Comparison of ENCODE assay signal across 8 mouse cellular contexts in the genomic region with DNA sequence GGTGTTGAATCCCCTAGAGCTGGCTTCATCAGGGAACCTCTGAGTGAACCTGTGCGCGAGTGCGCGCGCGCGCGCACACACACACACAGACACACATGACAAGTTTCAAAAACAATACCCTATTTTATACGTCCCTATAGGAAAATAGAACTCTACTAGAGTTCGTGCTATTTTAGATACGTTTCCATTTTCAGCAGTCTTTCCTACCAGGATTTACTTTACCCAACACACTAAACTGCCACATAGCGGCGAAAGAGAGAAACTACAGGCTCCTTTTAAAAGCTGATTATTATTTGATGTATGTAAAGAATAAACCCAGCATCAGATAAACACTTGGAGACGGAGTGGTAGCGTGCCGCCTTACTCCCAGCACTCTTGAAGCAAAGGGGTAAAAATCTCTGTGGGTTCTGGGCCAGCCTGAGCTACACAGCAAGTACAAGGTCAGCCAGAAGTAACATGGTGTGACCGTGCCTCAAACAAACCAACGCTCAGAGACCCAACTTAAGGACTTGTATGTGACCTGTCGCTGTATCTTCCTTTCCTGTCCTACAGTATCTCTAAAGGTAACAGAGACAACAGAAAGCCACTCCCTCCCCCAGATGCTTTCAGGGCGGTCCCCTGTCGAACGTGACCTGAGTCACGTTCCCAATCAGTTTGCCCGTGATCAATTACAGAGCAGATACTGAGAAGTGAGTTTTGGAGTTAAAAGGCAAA. TPM values are rescaled to one million over a fixed set of nuclear protein-coding genes. Genes with fewer than 3 reads are reported as not detected.
DNase-seq lines count a peak whose midpoint lies in the region; ATAC-seq and TF ChIP-seq lines count a peak whose summit lies in the region.

No protein-coding gene starts in this region.

- 0 out of 2 replicates have a peak overlapping the region, but pooled peaks have one; percentile 6 for H3K9ac ChIP-seq in embryonic facial prominence, embryonic 15.5 days
- no peak overlapping the region for H3K9ac ChIP-seq in hindbrain, postnatal 0 days (replicated peaks; ENCODE audit: low read length)
- H3K9ac ChIP-seq in stomach, embryonic 14.5 days (replicated peaks; ENCODE audit: low read depth, low read length): no peak overlapping the region

- 0 out of 2 replicates have a peak, but pooled peaks have one; percentile 40 for ATAC-seq in G1E (ENCODE audit: extremely low read depth, insufficient number of reproducible peaks, low FRiP score, poor library complexity, severe bottlenecking)
- no peak for ATAC-seq in embryonic facial prominence, embryonic 15.5 days (ENCODE audit: insufficient number of reproducible peaks, low FRiP score, low TSS enrichment, low read depth)
- ATAC-seq in hindbrain, postnatal 0 days: no peak
- ATAC-seq in stomach, embryonic 14.5 days (ENCODE audit: insufficient number of reproducible peaks, insufficient read depth, low FRiP score, low read depth): no peak

- no peaks in the 10 kb centered on the region for H3K27me3 ChIP-seq in G1E (ENCODE audit: insufficient read depth, low read length)
- no peaks in the 10 kb centered on the region for H3K27me3 ChIP-seq in embryonic facial prominence, embryonic 15.5 days
- H3K27me3 ChIP-seq in hindbrain, postnatal 0 days (ENCODE audit: insufficient read depth, low read length): no peaks in the 10 kb centered on the region
- no peaks in the 10 kb centered on the region for H3K27me3 ChIP-seq in stomach, embryonic 14.5 days (ENCODE audit: control insufficient read depth, insufficient read depth, low read length)

- peak overlapping the region; percentile 51 for H3K4me2 ChIP-seq in embryonic facial prominence, embryonic 15.5 days (replicated peaks)
- H3K4me2 ChIP-seq in hindbrain, postnatal 0 days (ENCODE audit: low read depth, low read length): peak overlapping the region; percentile 60
- peak overlapping the region; percentile 28 for H3K4me2 ChIP-seq in stomach, embryonic 14.5 days (replicated peaks; ENCODE audit: low read depth, low read length)

- 0 out of 2 replicates have a peak, but pooled peaks have one; percentile 20 for TF ChIP-seq CTCF in G1E (IDR thresholded peaks at IDR 0.05; ENCODE audit: low read depth, low read length)
- TF ChIP-seq CTCF in hindbrain, postnatal 0 days (IDR thresholded peaks at IDR 0.05; ENCODE audit: low read depth): peak; percentile 66

- peak overlapping the region; percentile 68 for H3K27ac ChIP-seq in embryonic facial prominence, embryonic 15.5 days (replicated peaks)
- peak overlapping the region; percentile 56; the same call in 1 of the 2 replicates for H3K27ac ChIP-seq in hindbrain, postnatal 0 days
- no peak overlapping the region; the same call in 1 of the 2 replicates for H3K27ac ChIP-seq in stomach, embryonic 14.5 days (ENCODE audit: low read length)

- DNase-seq in heart, adult 8-10 months (ENCODE audit: low spot score): peak; percentile 32
- DNase-seq in heart, postnatal 4 days: no peak
- peak; percentile 77 for DNase-seq in G1E (ENCODE audit: low spot score)
- DNase-seq in hindbrain, postnatal 0 days (ENCODE audit: low spot score): peak; percentile 81
- peak; percentile 57 for DNase-seq in lung, postnatal 25 days (ENCODE audit: low spot score)
- DNase-seq in thymus, adult 18-20 months: no peak

- WGBS in embryonic facial prominence, embryonic 15.5 days: 6% methylated on average over 24 of the region's 24 CpGs
- 7% methylated on average over 24 of the region's 24 CpGs for WGBS in hindbrain, postnatal 0 days
- 5% methylated on average over 24 of the region's 24 CpGs for WGBS in stomach, embryonic 14.5 days

- H3K9me3 ChIP-seq in G1E (replicated peaks): no peaks in the 10 kb centered on the region
- no peaks in the 10 kb centered on the region for H3K9me3 ChIP-seq in embryonic facial prominence, embryonic 15.5 days (replicated peaks)
- no peaks in the 10 kb centered on the region for H3K9me3 ChIP-seq in hindbrain, postnatal 0 days (ENCODE audit: low read length)
- H3K9me3 ChIP-seq in stomach, embryonic 14.5 days (ENCODE audit: control insufficient read depth, low read depth, low read length): no peaks in the 10 kb centered on the region

- H3K36me3 ChIP-seq in G1E (replicated peaks): no peaks in the 10 kb centered on the region
- H3K36me3 ChIP-seq in embryonic facial prominence, embryonic 15.5 days: no peaks in the 10 kb centered on the region
- H3K36me3 ChIP-seq in hindbrain, postnatal 0 days (ENCODE audit: insufficient read depth, low read length): no peaks in the 10 kb centered on the region
- H3K36me3 ChIP-seq in stomach, embryonic 14.5 days (ENCODE audit: control insufficient read depth, insufficient read depth, low read length): no peaks in the 10 kb centered on the region

- H3K4me1 ChIP-seq in G1E (ENCODE audit: insufficient read depth, low read depth, low read length): peaks cover 55% of the 10 kb centered on the region
- peaks cover 15% of the 10 kb centered on the region; the same call in 1 of the 2 replicates for H3K4me1 ChIP-seq in embryonic facial prominence, embryonic 15.5 days
- H3K4me1 ChIP-seq in hindbrain, postnatal 0 days (ENCODE audit: insufficient read depth, low read length): no peaks in the 10 kb centered on the region
- peaks cover 10% of the 10 kb centered on the region for H3K4me1 ChIP-seq in stomach, embryonic 14.5 days (ENCODE audit: control insufficient read depth, insufficient read depth, low read length)

- H3K4me3 ChIP-seq in G1E (ENCODE audit: low read depth, low read length): peak overlapping the region; percentile 67; the same call in 1 of the 2 replicates
- H3K4me3 ChIP-seq in embryonic facial prominence, embryonic 15.5 days (replicated peaks): peak overlapping the region; percentile 42
- peak overlapping the region; percentile 18 for H3K4me3 ChIP-seq in hindbrain, postnatal 0 days (ENCODE audit: low read length)
- no peak overlapping the region; the same call in 1 of the 2 replicates for H3K4me3 ChIP-seq in stomach, embryonic 14.5 days (ENCODE audit: low read depth, low read length)

RNA-seq across cellular contexts. Expression of a gene that starts 10.5 kb away (rescaled TPM):
- 10 to 100 TPM; 23.9 to 28.4 (median 26.4) TPM for total RNA-seq in heart, adult 8-10 months (2022)
- total RNA-seq in heart, postnatal 4 days (2021): 10 to 100 TPM; 25.1 to 31.4 TPM
- total RNA-seq in G1E (2014; fragmentation: Nextera tagmentation) (69.9 and 72.8 TPM in 2 replicates), G1E (2017) (32.5 and 34.9 TPM in 2 replicates)
- polyA plus RNA-seq in G1E (2012): 31.7 and 37.0 TPM in 2 replicates
- 25.1 and 27.1 TPM in 2 replicates for polyA plus RNA-seq in embryonic facial prominence, embryonic 15.5 days (2015; fragmentation: Nextera tagmentation; extraction: Ambion mirVana)
- 31.7 and 41.6 TPM in 2 replicates for total RNA-seq in hindbrain, postnatal 0 days (2014; rRNA removed)
- 9.5 and 10.4 TPM in 2 replicates for polyA plus RNA-seq in hindbrain, postnatal 0 days (2015; fragmentation: Nextera tagmentation; extraction: Ambion mirVana)
- polyA plus RNA-seq in stomach, embryonic 14.5 days (2014; fragmentation: Nextera tagmentation; extraction: Ambion mirVana): 22.2 and 26.4 TPM in 2 replicates

RNA-seq across cellular contexts. Expression of a gene that starts 16.4 kb away (rescaled TPM):
- 10 to 100 TPM; 13.7 to 14.5 (median 14.1) TPM for total RNA-seq in heart, adult 8-10 months (2022)
- total RNA-seq in heart, postnatal 4 days (2021): 10 to 100 TPM; 40.3 to 41.6 TPM
- 94.4 and 102 TPM in 2 replicates for total RNA-seq in G1E (2014; fragmentation: Nextera tagmentation)
- total RNA-seq in G1E (2017): 100 and 112 TPM in 2 replicates
- polyA plus RNA-seq in G1E (2012): 16.3 and 17.3 TPM in 2 replicates
- polyA plus RNA-seq in embryonic facial prominence, embryonic 15.5 days (2015; fragmentation: Nextera tagmentation; extraction: Ambion mirVana): 17.7 and 18.1 TPM in 2 replicates
- total RNA-seq in hindbrain, postnatal 0 days (2014; rRNA removed): 163 and 171 TPM in 2 replicates
- polyA plus RNA-seq in hindbrain, postnatal 0 days (2015; fragmentation: Nextera tagmentation; extraction: Ambion mirVana): 29.1 and 33.2 TPM in 2 replicates
- polyA plus RNA-seq in stomach, embryonic 14.5 days (2014; fragmentation: Nextera tagmentation; extraction: Ambion mirVana): 30.6 TPM in 2 replicates

RNA-seq across cellular contexts. Expression of a gene that starts 29.8 kb away (rescaled TPM):
- 1 to 10 TPM in 3 of 4 experiments, under 1 TPM in 1; 0.44 to 2.5 (median 1.5) TPM for total RNA-seq in heart, adult 8-10 months (2022)
- 1 to 10 TPM; 2.4 to 2.6 TPM for total RNA-seq in heart, postnatal 4 days (2021)
- not detected in 2 replicates for total RNA-seq in G1E (2014; fragmentation: Nextera tagmentation)
- total RNA-seq in G1E (2017): 0.11 TPM in 1 of 2 replicates, not detected in the other
- 0.15 TPM in 1 of 2 replicates, not detected in the other for polyA plus RNA-seq in G1E (2012)
- 13.3 and 16.6 TPM in 2 replicates for polyA plus RNA-seq in embryonic facial prominence, embryonic 15.5 days (2015; fragmentation: Nextera tagmentation; extraction: Ambion mirVana)
- total RNA-seq in hindbrain, postnatal 0 days (2014; rRNA removed): 1.7 and 3.1 TPM in 2 replicates
- 20.5 and 22.4 TPM in 2 replicates for polyA plus RNA-seq in hindbrain, postnatal 0 days (2015; fragmentation: Nextera tagmentation; extraction: Ambion mirVana)
- 21.9 and 25.1 TPM in 2 replicates for polyA plus RNA-seq in stomach, embryonic 14.5 days (2014; fragmentation: Nextera tagmentation; extraction: Ambion mirVana)

Comparison
In these comparisons a context has a peak if more than half of its experiments do, and no peak if none do; other contexts are left out.
1. DNase-seq: peak in heart, adult 8-10 months (single experiment), G1E (single experiment), hindbrain, postnatal 0 days (single experiment) and lung, postnatal 25 days (single experiment); none in heart, postnatal 4 days (single experiment) and thymus, adult 18-20 months (0 of 2).
2. Peak in every context shown above with its lines, with median percentiles within 50 percentile points of each other: H3K4me2 ChIP-seq.